Mouse (Mus musculus): Measurements from ENCODE around the gene Gm49394. TPM values are rescaled to one million over a fixed set of nuclear protein-coding genes. Genes with fewer than 3 reads are reported as not detected.

Gm49394 gene
- polyA plus RNA-seq, 1 experiment: not detected

GRCm38 (mm10) chr7:142646676-142647075 is 23.1 kb downstream of the Gm49394 start:
- DNase-seq: no peak
- 67% methylated on average over 6 of the region's 6 CpGs for WGBS
- Histone ChIP-seq H3K4me1 (ENCODE audit: control insufficient read depth, insufficient read depth, low read length) (no peaks in the 10 kb centered on the region), H3K4me3 (replicated peaks; ENCODE audit: extremely low read depth, low read depth, low read length) (no peak overlapping the region)
- no peak for TF ChIP-seq CTCF (IDR thresholded peaks at IDR 0.05; ENCODE audit: insufficient read depth, low read length)
- TF ChIP-seq POLR2A (IDR thresholded peaks at IDR 0.05; ENCODE audit: borderline replicate concordance, extremely low read depth, low read depth, low read length): no peak

DNA sequence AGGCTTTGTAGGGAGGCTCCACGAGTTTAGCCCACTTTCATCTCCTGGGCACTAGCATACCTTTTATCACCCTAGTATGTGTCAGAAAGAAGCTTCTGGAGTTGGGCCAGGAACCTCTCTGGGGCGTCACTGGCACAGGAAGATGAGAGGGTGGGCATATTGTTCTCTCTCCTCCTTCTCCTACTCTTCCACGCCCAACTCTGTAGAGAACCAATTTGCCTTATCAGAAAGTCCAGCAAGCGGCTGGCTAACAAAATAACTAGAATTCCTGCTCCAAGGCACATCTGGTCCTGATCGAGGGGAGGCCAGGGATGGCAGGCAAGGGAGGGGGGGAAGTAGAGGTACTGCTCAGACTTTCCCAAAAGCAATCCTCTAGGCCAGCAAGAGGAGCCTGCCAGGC is 24.7 kb downstream of the Gm49394 start:
- 26% methylated on average over 5 of the region's 5 CpGs for WGBS
- no peak for DNase-seq

DNA sequence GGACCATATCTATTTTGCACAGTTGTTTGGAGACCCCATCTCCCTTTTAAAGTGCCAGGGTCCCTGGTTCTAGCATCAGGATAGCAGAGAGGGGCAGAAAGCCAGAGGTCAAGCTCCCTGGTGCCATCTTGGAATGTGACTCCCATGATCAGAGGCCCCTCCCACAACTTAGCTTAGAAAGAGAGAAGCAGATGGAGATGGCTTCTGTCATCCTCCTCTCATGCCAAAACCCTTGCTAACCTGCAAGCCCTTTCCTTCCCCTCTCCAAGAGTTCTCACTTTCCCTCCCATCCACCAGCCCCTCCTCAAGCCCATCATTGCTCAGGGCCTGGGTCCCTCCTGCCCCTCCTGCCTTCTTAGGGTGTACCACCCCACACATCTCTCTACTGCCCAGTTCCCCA is 33.6 kb downstream of the Gm49394 start:
- TF ChIP-seq CTCF (IDR thresholded peaks at IDR 0.05; ENCODE audit: insufficient read depth, low read length) (no peak), POLR2A (IDR thresholded peaks at IDR 0.05; ENCODE audit: borderline replicate concordance, extremely low read depth, low read depth, low read length) (no peak)
- H3K4me1 ChIP-seq (ENCODE audit: control insufficient read depth, insufficient read depth, low read length): no peaks in the 10 kb centered on the region
- DNase-seq: no peak
- no peak overlapping the region for H3K4me3 ChIP-seq (replicated peaks; ENCODE audit: extremely low read depth, low read depth, low read length)

More for the DNA sequence above, 24.7 kb downstream of the Gm49394 start:
- Histone ChIP-seq H3K4me1 (ENCODE audit: control insufficient read depth, insufficient read depth, low read length) (no peaks in the 10 kb centered on the region), H3K4me3 (replicated peaks; ENCODE audit: extremely low read depth, low read depth, low read length) (no peak overlapping the region)
- no peak for TF ChIP-seq POLR2A (IDR thresholded peaks at IDR 0.05; ENCODE audit: borderline replicate concordance, extremely low read depth, low read depth, low read length)
- TF ChIP-seq CTCF (IDR thresholded peaks at IDR 0.05; ENCODE audit: insufficient read depth, low read length): no peak

DNA sequence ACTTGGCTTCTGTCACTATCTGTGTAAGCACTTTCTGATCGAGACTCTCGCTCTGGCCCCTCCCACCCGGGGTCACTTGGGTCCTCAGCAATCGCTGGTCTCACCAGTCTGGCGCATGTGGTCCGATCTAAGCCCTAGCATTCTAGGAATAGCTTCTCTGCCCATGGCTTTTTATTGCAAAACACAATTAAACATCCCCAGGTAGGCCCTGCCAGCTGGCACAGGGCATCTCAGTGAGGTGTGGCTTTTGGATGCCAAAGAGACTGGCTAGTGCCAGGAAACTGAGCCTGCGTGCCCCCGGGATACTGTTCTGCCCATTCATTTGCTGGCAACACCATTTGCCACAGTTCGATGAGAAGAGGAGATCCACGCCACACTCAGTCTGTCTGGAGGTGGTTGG is 39.1 kb downstream of the Gm49394 start:
- Histone ChIP-seq H3K4me1 (ENCODE audit: control insufficient read depth, insufficient read depth, low read length) (no peaks in the 10 kb centered on the region), H3K4me3 (replicated peaks; ENCODE audit: extremely low read depth, low read depth, low read length) (no peak overlapping the region)
- WGBS: 62% methylated on average over 10 of the region's 10 CpGs
- no peak for TF ChIP-seq POLR2A (IDR thresholded peaks at IDR 0.05; ENCODE audit: borderline replicate concordance, extremely low read depth, low read depth, low read length)
- TF ChIP-seq CTCF (IDR thresholded peaks at IDR 0.05; ENCODE audit: insufficient read depth, low read length): no peak
- no peak for DNase-seq

DNA sequence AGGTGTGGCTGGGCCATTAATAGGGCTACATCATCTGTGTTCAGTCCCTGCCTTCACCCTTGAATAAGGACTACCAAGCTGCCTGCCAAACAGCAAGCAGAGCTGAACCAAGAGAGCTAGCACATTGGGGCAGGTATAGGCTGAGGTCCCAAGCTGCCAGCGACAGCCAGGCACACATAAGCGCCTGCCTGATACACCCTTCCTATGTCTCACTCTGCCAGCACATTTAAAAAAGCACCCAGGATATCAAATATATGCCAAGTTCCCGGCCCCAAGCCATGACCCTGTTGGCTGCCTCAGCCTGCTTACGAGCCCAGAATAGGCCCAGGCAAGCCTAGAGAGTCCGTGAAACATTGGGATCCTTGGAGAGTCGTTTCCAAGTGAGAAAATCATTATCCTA is 39.9 kb downstream of the Gm49394 start:
- 81% methylated on average over 6 of the region's 6 CpGs for WGBS
- DNase-seq: no peak
- no peaks in the 10 kb centered on the region for H3K4me1 ChIP-seq (ENCODE audit: control insufficient read depth, insufficient read depth, low read length)
- TF ChIP-seq POLR2A (IDR thresholded peaks at IDR 0.05; ENCODE audit: borderline replicate concordance, extremely low read depth, low read depth, low read length) (no peak), CTCF (IDR thresholded peaks at IDR 0.05; ENCODE audit: insufficient read depth, low read length) (no peak)
- no peak overlapping the region for H3K4me3 ChIP-seq (replicated peaks; ENCODE audit: extremely low read depth, low read depth, low read length)

DNA sequence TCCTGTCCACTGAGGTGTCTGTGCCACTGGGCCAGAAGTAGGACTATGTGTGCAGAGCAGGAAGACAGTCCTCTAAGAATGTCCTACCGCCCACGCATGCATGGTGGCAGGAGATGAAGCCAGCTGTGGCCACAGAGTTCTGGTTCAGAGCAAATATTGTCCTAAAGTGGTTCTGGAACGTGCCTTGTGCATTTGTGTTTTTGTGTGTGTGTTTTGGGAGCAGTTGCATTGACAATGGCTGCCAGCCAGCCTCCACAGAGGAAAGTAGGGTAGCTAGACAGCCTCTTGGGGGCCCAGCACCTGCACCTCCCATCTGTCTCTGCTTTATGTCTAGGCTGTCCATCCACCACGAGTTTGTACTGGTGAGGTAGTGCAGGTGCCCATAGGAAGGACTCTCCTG is 47.6 kb downstream of the Gm49394 start:
- WGBS: 67% methylated on average over 4 of the region's 4 CpGs
- no peak overlapping the region for H3K4me3 ChIP-seq (replicated peaks; ENCODE audit: extremely low read depth, low read depth, low read length)
- no peak for DNase-seq
- TF ChIP-seq POLR2A (IDR thresholded peaks at IDR 0.05; ENCODE audit: borderline replicate concordance, extremely low read depth, low read depth, low read length) (no peak), CTCF (IDR thresholded peaks at IDR 0.05; ENCODE audit: insufficient read depth, low read length) (no peak)
- H3K4me1 ChIP-seq (ENCODE audit: control insufficient read depth, insufficient read depth, low read length): no peaks in the 10 kb centered on the region

GRCm38 (mm10) chr7:142613077-142613476 is 56.7 kb downstream of the Gm49394 start:
- TF ChIP-seq POLR2A (IDR thresholded peaks at IDR 0.05; ENCODE audit: borderline replicate concordance, extremely low read depth, low read depth, low read length) (no peak), CTCF (IDR thresholded peaks at IDR 0.05; ENCODE audit: insufficient read depth, low read length) (no peak)
- DNase-seq: no peak
- Histone ChIP-seq H3K4me1 (ENCODE audit: control insufficient read depth, insufficient read depth, low read length) (no peaks in the 10 kb centered on the region), H3K4me3 (replicated peaks; ENCODE audit: extremely low read depth, low read depth, low read length) (no peak overlapping the region)
- WGBS: 61% methylated on average over 2 of the region's 2 CpGs

GRCm38 (mm10) chr7:142610627-142611406 is 58.9 kb downstream of the Gm49394 start:
- 5% methylated on average over 12 of the region's 12 CpGs for WGBS
- Histone ChIP-seq H3K4me3 (replicated peaks; ENCODE audit: extremely low read depth, low read depth, low read length) (no peak overlapping the region), H3K4me1 (ENCODE audit: control insufficient read depth, insufficient read depth, low read length) (no peaks in the 10 kb centered on the region)
- TF ChIP-seq POLR2A (IDR thresholded peaks at IDR 0.05; ENCODE audit: borderline replicate concordance, extremely low read depth, low read depth, low read length): no peak
- peak; percentile 59 for TF ChIP-seq CTCF (IDR thresholded peaks at IDR 0.05; ENCODE audit: insufficient read depth, low read length)
- DNase-seq: peak; percentile 56

GRCm38 (mm10) chr7:142600921-142601320 is 68.8 kb downstream of the Gm49394 start:
- H3K4me1 ChIP-seq (ENCODE audit: control insufficient read depth, insufficient read depth, low read length): no peaks in the 10 kb centered on the region
- no peak overlapping the region for H3K4me3 ChIP-seq (replicated peaks; ENCODE audit: extremely low read depth, low read depth, low read length)
- no peak for TF ChIP-seq POLR2A (IDR thresholded peaks at IDR 0.05; ENCODE audit: borderline replicate concordance, extremely low read depth, low read depth, low read length)
- no peak for TF ChIP-seq CTCF (IDR thresholded peaks at IDR 0.05; ENCODE audit: insufficient read depth, low read length)
- no peak for DNase-seq
- 83% methylated on average over 2 of the region's 2 CpGs for WGBS

Other genes starting within 250 kb of the Gm49394 start
- 0.19 and 8.6 TPM in 2 replicates for gene Syt8, start 235.1 kb downstream of the Gm49394 start, polyA plus RNA-seq (2012; rRNA removed)
- gene Tnni2, start 228.1 kb downstream of the Gm49394 start, polyA plus RNA-seq (2012; rRNA removed): 3.1 and 223 TPM in 2 replicates
- 131 and 188 TPM in 2 replicates for gene Lsp1, start 209.1 kb downstream of the Gm49394 start, polyA plus RNA-seq (2012; rRNA removed)
- 4.1 and 64.7 TPM in 2 replicates for gene Tnnt3, start 171.1 kb downstream of the Gm49394 start, polyA plus RNA-seq (2012; rRNA removed)
- gene Mrpl23, start 137.3 kb downstream of the Gm49394 start, polyA plus RNA-seq (2012; rRNA removed): 8.0 and 10.3 TPM in 2 replicates
- 16.9 and 25.4 TPM in 2 replicates for gene Igf2, start 3.1 kb downstream of the Gm49394 start, polyA plus RNA-seq (2012; rRNA removed)
- gene Ins2, start 73.4 kb upstream of the Gm49394 start, polyA plus RNA-seq (2012; rRNA removed): 0.37 TPM in 1 of 2 replicates, not detected in the other

Data from lung, adult 2 months (tissue).